Mouse (Mus musculus): Measurements from ENCODE around the gene Alg5.

The Alg5 gene

DNA sequence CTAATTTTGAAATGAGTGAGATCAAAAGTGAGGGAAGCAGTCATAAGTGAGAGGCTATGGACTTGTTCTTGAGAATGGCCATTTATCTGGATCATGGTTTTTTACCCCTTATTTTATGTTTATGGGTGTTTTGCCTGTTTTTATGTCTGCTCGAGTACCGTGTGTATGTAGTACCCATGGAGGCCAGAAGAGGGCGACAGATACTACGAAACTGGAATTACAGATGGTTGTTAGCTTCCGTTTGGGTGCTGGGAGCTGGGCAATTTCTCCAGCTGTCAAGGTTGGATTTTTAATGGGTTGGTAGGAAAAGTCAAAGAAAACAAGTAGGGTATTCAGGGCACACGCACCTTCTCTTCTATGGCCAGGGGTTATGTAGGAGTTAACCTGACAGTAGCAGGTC, 58.4 kb downstream of the Alg5 start:
- no peak for DNase-seq (ENCODE audit: low spot score in 2 of 2)

DNA sequence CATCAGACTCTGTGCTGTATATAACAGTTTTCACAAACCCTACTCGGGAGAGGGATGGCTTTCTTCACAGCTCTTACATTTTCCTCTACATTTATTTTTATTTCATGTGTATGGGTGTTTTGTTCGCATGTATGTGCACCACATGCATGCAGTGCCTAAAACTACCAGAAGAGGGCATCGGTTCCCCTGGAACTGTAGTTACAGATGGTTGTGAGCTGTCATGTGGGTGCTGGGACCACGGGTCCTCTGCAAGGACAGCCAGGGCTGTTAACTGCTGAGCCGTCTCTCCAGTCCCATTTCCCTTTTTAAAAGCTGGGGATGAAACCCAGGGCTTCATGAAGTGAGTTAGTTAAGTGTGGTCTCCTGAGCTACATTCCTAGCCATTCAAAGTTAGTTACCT, 60.0 kb downstream of the Alg5 start:
- DNase-seq (ENCODE audit: low spot score in 2 of 2), result no peak

DNA sequence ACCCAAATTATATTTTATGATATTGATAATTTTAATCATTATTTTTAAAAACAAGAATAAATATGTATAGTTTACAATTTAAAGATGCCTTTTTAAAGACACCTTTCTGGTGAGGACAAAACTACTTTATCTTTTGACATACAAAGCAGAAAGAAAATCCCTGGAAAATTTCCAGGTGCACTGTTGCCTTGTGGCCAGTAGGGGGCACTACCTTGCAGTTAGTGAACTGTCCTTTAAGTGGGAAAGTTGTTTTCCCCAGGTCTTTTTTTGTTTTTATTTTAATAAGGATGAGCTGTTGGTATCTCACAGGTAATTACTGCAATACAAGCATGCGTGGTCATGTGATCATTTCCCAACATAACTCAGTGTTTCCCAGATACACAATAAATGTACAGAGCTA, 60.5 kb downstream of the Alg5 start:
- DNase-seq (ENCODE audit: low spot score in 2 of 2), result no peak

DNA sequence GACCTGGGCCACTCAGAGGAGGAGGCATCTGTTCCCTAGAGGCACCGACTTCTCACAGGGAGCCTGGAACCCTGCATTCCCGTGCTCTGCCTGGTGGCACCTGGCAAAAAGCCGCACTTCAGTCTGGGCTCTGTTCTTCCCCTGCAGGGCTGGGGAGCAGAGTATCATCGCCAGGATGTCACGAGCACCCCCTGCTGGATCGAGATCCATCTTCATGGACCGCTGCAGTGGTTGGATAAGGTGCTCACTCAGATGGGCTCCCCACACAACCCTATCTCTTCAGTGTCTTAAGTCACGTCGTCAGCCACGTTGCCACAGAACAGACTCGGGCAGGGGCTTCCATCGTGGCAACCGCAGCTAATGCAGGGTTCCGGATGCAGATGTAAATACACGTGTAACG, 61.9 kb downstream of the Alg5 start:
- DNase-seq (ENCODE audit: low spot score in 2 of 2), result peak; percentile 21 to 47
